Mouse (Mus musculus): ENCODE measurements around the gene Gm9049. TPM values are rescaled to one million over a fixed set of nuclear protein-coding genes. Genes with fewer than 3 reads are reported as not detected.
"Not testable (repeated sequence)": the region's sequence is repeated elsewhere in the genome, so short reads cannot be mapped to it uniquely, and the experiment has no call there.

Gene Gm9049
- polyA plus RNA-seq, 1 experiment from 2014 or later: not detected

DNA sequence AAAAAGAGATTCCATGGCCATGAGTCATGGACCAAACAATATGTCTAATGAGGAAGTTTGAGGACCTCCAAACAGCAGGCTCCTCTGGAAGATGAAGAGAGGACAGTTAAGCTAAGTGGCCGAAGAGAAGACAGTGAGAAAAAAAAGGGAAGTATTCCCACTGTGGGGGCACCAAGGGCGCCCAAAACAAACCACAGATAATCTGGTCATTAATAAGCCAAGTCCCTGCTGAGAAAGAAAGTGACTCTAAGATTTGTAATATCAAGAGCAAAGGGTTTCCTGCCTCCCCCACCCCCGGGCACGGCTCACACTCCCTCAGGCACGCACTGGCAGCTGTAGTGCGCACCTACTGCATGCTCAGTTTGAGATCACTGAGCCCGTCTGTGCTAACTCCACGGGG, 34.9 kb downstream of the Gm9049 start:
- ATAC-seq (ENCODE audit: insufficient read depth, low FRiP score, low TSS enrichment): no peak

GRCm38 (mm10) chr10:118302133-118302532, 51.8 kb downstream of the Gm9049 start:
- not testable (repeated sequence) for H3K4me2 ChIP-seq (ENCODE audit: low read depth); H3K4me1 ChIP-seq (ENCODE audit: control insufficient read depth, insufficient read depth, low read length); H3K36me3 ChIP-seq (ENCODE audit: control insufficient read depth, insufficient read depth, low read length); H3K9me3 ChIP-seq (ENCODE audit: control insufficient read depth, low read length); H3K9ac ChIP-seq (ENCODE audit: low read length); DNase-seq (ENCODE audit: low spot score); H3K4me3 ChIP-seq (ENCODE audit: low read depth, low read length); H3K27ac ChIP-seq (ENCODE audit: low read depth, low read length); ATAC-seq (ENCODE audit: insufficient read depth, low FRiP score, low TSS enrichment); H3K27me3 ChIP-seq (ENCODE audit: control insufficient read depth, insufficient read depth, low read length)
- 50% methylated on average over 2 of the region's 2 CpGs for WGBS

More for the DNA sequence above, 34.9 kb downstream of the Gm9049 start:
- Histone ChIP-seq H3K4me2 (ENCODE audit: low read depth) (no peak overlapping the region), H3K9me3 (ENCODE audit: control insufficient read depth, low read length) (no peaks in the 10 kb centered on the region), H3K4me1 (ENCODE audit: control insufficient read depth, insufficient read depth, low read length) (no peaks in the 10 kb centered on the region), H3K4me3 (ENCODE audit: low read depth, low read length) (no peak overlapping the region), H3K9ac (ENCODE audit: low read length) (no peak overlapping the region), H3K27ac (ENCODE audit: low read depth, low read length) (no peak overlapping the region), H3K36me3 (ENCODE audit: control insufficient read depth, insufficient read depth, low read length) (no peaks in the 10 kb centered on the region), H3K27me3 (ENCODE audit: control insufficient read depth, insufficient read depth, low read length) (no peaks in the 10 kb centered on the region)
- 90% methylated on average over 8 of the region's 8 CpGs for WGBS
- no peak for DNase-seq (ENCODE audit: low spot score)

Other genes starting within 250 kb of the Gm9049 start
- gene Mdm1, start 212.3 kb downstream of the Gm9049 start, polyA plus RNA-seq (2014; fragmentation: Nextera tagmentation; extraction: Ambion mirVana): 51.2 and 55.3 TPM in 2 replicates
- gene Il22, start 149.2 kb downstream of the Gm9049 start, polyA plus RNA-seq (2014; fragmentation: Nextera tagmentation; extraction: Ambion mirVana): 0.22 TPM in 1 of 2 replicates, not detected in the other
- 0.16 TPM in 1 of 2 replicates, not detected in the other for gene Gm32717, start 113.3 kb downstream of the Gm9049 start, polyA plus RNA-seq (2014; fragmentation: Nextera tagmentation; extraction: Ambion mirVana)
- gene Gm32802, start 95.4 kb downstream of the Gm9049 start, polyA plus RNA-seq (2014; fragmentation: Nextera tagmentation; extraction: Ambion mirVana): 0.16 TPM in 1 of 2 replicates, not detected in the other
- gene Iltifb, start 59.1 kb downstream of the Gm9049 start, polyA plus RNA-seq (2014; fragmentation: Nextera tagmentation; extraction: Ambion mirVana): not detected in 2 replicates
- not detected in 2 replicates for gene Gm9040, start 27.1 kb downstream of the Gm9049 start, polyA plus RNA-seq (2014; fragmentation: Nextera tagmentation; extraction: Ambion mirVana)
- gene Gm9044, start 21.7 kb downstream of the Gm9049 start, polyA plus RNA-seq (2014; fragmentation: Nextera tagmentation; extraction: Ambion mirVana): not detected in 2 replicates
- not detected in 2 replicates for gene Gm9045, start 16.3 kb downstream of the Gm9049 start, polyA plus RNA-seq (2014; fragmentation: Nextera tagmentation; extraction: Ambion mirVana)
- gene Gm9046, start 10.8 kb downstream of the Gm9049 start, polyA plus RNA-seq (2014; fragmentation: Nextera tagmentation; extraction: Ambion mirVana): not detected in 2 replicates
- not detected in 2 replicates for gene Gm9048, start 5.4 kb downstream of the Gm9049 start, polyA plus RNA-seq (2014; fragmentation: Nextera tagmentation; extraction: Ambion mirVana)
- not detected in 2 replicates for gene Ifng, start 86.9 kb upstream of the Gm9049 start, polyA plus RNA-seq (2014; fragmentation: Nextera tagmentation; extraction: Ambion mirVana)